Comparison of ENCODE assay signal across 9 mouse cellular contexts in genomic region chr9:72449367-72449766, GRCm38 (mm10). TPM values are rescaled to one million over a fixed set of nuclear protein-coding genes. Genes with fewer than 3 reads are reported as not detected.
DNase-seq lines count a peak whose midpoint lies in the region; ATAC-seq lines count a peak whose summit lies in the region.
"Had no signal": no experiment of that assay in that cellular context is flagged by ENCODE, and none has a peak within 500 bp of the region (broad histone marks: within the 10 kb centered on the region; RNA-seq: fewer than 3 reads in every experiment).

No protein-coding gene starts in this region.

- H3K4me2 ChIP-seq in heart, embryonic 13.5 days = peak overlapping the region; percentile 63
- peak overlapping the region; percentile 57 for H3K4me2 ChIP-seq in liver, embryonic 15.5 days
- peak overlapping the region; percentile 41 for H3K4me2 ChIP-seq in stomach, embryonic 16.5 days (ENCODE audit: low read depth, low read length)
- no peak overlapping the region for H3K4me2 ChIP-seq in forebrain, embryonic 12.5 days
- H3K4me2 ChIP-seq: embryonic facial prominence, embryonic 13.5 days had no signal

- H3K9ac ChIP-seq in heart, embryonic 13.5 days = peak overlapping the region; percentile 70
- 0 out of 2 replicates have a peak overlapping the region, but pooled peaks have one; percentile 1 for H3K9ac ChIP-seq in liver, embryonic 15.5 days
- H3K9ac ChIP-seq in stomach, embryonic 16.5 days (ENCODE audit: low read length) = 0 out of 2 replicates have a peak overlapping the region, but pooled peaks have one; percentile 40
- no peak overlapping the region for H3K9ac ChIP-seq in forebrain, embryonic 12.5 days
- H3K9ac ChIP-seq: embryonic facial prominence, embryonic 13.5 days had no signal

- 49% methylated on average over 7 of the region's 7 CpGs for WGBS in heart, embryonic 13.5 days
- 30% methylated on average over 7 of the region's 7 CpGs for WGBS in liver, embryonic 15.5 days (ENCODE audit: insufficient replicate concordance)
- WGBS in stomach, embryonic 16.5 days = 53% methylated on average over 7 of the region's 7 CpGs
- 91% methylated on average over 7 of the region's 7 CpGs for WGBS in forebrain, embryonic 12.5 days

- no peaks in the 10 kb centered on the region for H3K9me3 ChIP-seq in heart, embryonic 13.5 days
- no peaks in the 10 kb centered on the region for H3K9me3 ChIP-seq in liver, embryonic 15.5 days (replicated peaks)
- H3K9me3 ChIP-seq in stomach, embryonic 16.5 days (replicated peaks; ENCODE audit: control insufficient read depth, low read length) = no peaks in the 10 kb centered on the region
- H3K9me3 ChIP-seq in forebrain, embryonic 12.5 days = no peaks in the 10 kb centered on the region
- H3K9me3 ChIP-seq: embryonic facial prominence, embryonic 13.5 days had no signal

- DNase-seq in CD4-positive helper T cell, adult 2 months (ENCODE audit: low read depth, low spot score) = peak; percentile 87
- DNase-seq in MN1 (ENCODE audit: low spot score) = peak; percentile 42
- no peak for DNase-seq in embryo, embryonic 9.5 days (ENCODE audit: extremely low spot score)
- DNase-seq in c-Kit-positive CD71-positive TER-119-positive erythroid progenitor cells, embryonic 14.5 days (ENCODE audit: low spot score) = no peak

- H3K36me3 ChIP-seq in heart, embryonic 13.5 days = peaks cover 44% of the 10 kb centered on the region
- H3K36me3 ChIP-seq in liver, embryonic 15.5 days (replicated peaks) = peaks cover 99% of the 10 kb centered on the region
- H3K36me3 ChIP-seq in stomach, embryonic 16.5 days (ENCODE audit: control insufficient read depth, insufficient read depth, low read length) = no peaks in the 10 kb centered on the region
- H3K36me3 ChIP-seq in forebrain, embryonic 12.5 days (replicated peaks) = peaks cover 69% of the 10 kb centered on the region

- peak overlapping the region; percentile 41 for H3K4me3 ChIP-seq in heart, embryonic 13.5 days
- H3K4me3 ChIP-seq in liver, embryonic 15.5 days (replicated peaks) = peak overlapping the region; percentile 40
- peak overlapping the region; percentile 10 for H3K4me3 ChIP-seq in stomach, embryonic 16.5 days (replicated peaks; ENCODE audit: low read length)
- H3K4me3 ChIP-seq in forebrain, embryonic 12.5 days (replicated peaks) = no peak overlapping the region
- H3K4me3 ChIP-seq: embryonic facial prominence, embryonic 13.5 days had no signal

- no peak for ATAC-seq in heart, embryonic 13.5 days (ENCODE audit: extremely low read depth, insufficient number of reproducible peaks, low FRiP score, low TSS enrichment)
- peak; percentile 66 for ATAC-seq in liver, embryonic 15.5 days (ENCODE audit: insufficient read depth)
- no peak; the same call in 1 of the 2 replicates for ATAC-seq in stomach, embryonic 16.5 days (ENCODE audit: insufficient read depth, low FRiP score)
- ATAC-seq in forebrain, embryonic 12.5 days (ENCODE audit: low FRiP score) = no peak

- H3K4me1 ChIP-seq in heart, embryonic 13.5 days = peaks cover 20% of the 10 kb centered on the region
- H3K4me1 ChIP-seq in liver, embryonic 15.5 days (replicated peaks) = peaks cover 53% of the 10 kb centered on the region
- H3K4me1 ChIP-seq in stomach, embryonic 16.5 days (ENCODE audit: control insufficient read depth, insufficient read depth, low read length) = peaks cover 4% of the 10 kb centered on the region; the same call in 1 of the 2 replicates
- no peaks in the 10 kb centered on the region for H3K4me1 ChIP-seq in forebrain, embryonic 12.5 days
- H3K4me1 ChIP-seq: embryonic facial prominence, embryonic 13.5 days had no signal

- H3K27ac ChIP-seq in heart, embryonic 13.5 days (replicated peaks) = peak overlapping the region; percentile 58
- H3K27ac ChIP-seq in liver, embryonic 15.5 days (replicated peaks) = peak overlapping the region; percentile 61
- 0 out of 2 replicates have a peak overlapping the region, but pooled peaks have one; percentile 21 for H3K27ac ChIP-seq in stomach, embryonic 16.5 days (ENCODE audit: low read length)
- H3K27ac ChIP-seq in forebrain, embryonic 12.5 days = no peak overlapping the region
- H3K27ac ChIP-seq: embryonic facial prominence, embryonic 13.5 days had no signal

- no peaks in the 10 kb centered on the region for H3K27me3 ChIP-seq in heart, embryonic 13.5 days (replicated peaks)
- no peaks in the 10 kb centered on the region for H3K27me3 ChIP-seq in liver, embryonic 15.5 days
- H3K27me3 ChIP-seq in stomach, embryonic 16.5 days (ENCODE audit: control insufficient read depth, insufficient read depth, low read length) = no peaks in the 10 kb centered on the region
- H3K27me3 ChIP-seq in forebrain, embryonic 12.5 days = no peaks in the 10 kb centered on the region
- H3K27me3 ChIP-seq: embryonic facial prominence, embryonic 13.5 days had no signal

RNA-seq across cellular contexts. Expression of gene Mns1, which starts 11.6 kb away (rescaled TPM):
- 16.4 and 16.8 TPM in 2 replicates for polyA plus RNA-seq in heart, embryonic 13.5 days (2015; fragmentation: Nextera tagmentation; extraction: Ambion mirVana)
- 78.9 and 85.1 TPM in 2 replicates for polyA plus RNA-seq in liver, embryonic 15.5 days (2015; fragmentation: Nextera tagmentation; extraction: Ambion mirVana)
- polyA plus RNA-seq in stomach, embryonic 16.5 days (2015; fragmentation: Nextera tagmentation; extraction: Ambion mirVana) = 17.4 and 23.8 TPM in 2 replicates
- 44.7 and 51.6 TPM in 2 replicates for polyA plus RNA-seq in forebrain, embryonic 12.5 days (2016; fragmentation: Nextera tagmentation; extraction: Ambion mirVana)

RNA-seq across cellular contexts. Expression of gene Tex9, which starts 42.6 kb away (rescaled TPM):
- 14.8 and 15.6 TPM in 2 replicates for polyA plus RNA-seq in heart, embryonic 13.5 days (2015; fragmentation: Nextera tagmentation; extraction: Ambion mirVana)
- 3.8 and 4.2 TPM in 2 replicates for polyA plus RNA-seq in liver, embryonic 15.5 days (2015; fragmentation: Nextera tagmentation; extraction: Ambion mirVana)
- 18.6 and 19.2 TPM in 2 replicates for polyA plus RNA-seq in stomach, embryonic 16.5 days (2015; fragmentation: Nextera tagmentation; extraction: Ambion mirVana)
- 77.6 and 80.9 TPM in 2 replicates for polyA plus RNA-seq in forebrain, embryonic 12.5 days (2016; fragmentation: Nextera tagmentation; extraction: Ambion mirVana)

Comparison
In these comparisons a context has a peak if more than half of its experiments do, and no peak if none do; other contexts are left out.
1. DNase-seq: peak in CD4-positive helper T cell, adult 2 months (single experiment) and MN1 (single experiment); none in embryo, embryonic 9.5 days (single experiment) and c-Kit-positive CD71-positive TER-119-positive erythroid progenitor cells, embryonic 14.5 days (single experiment).